Mouse (Mus musculus) kidney, postnatal 36 days (tissue): ENCODE measurements around the gene Atg16l2.

Experiments used
- DNase-seq, 2 experiments: peaks; one replicate each; pipeline ENCODE4 v3.0.0; 2021 to 2022; ENCODE audit warnings: mixed read lengths in 2 of 2

Gene Atg16l2

DNA sequence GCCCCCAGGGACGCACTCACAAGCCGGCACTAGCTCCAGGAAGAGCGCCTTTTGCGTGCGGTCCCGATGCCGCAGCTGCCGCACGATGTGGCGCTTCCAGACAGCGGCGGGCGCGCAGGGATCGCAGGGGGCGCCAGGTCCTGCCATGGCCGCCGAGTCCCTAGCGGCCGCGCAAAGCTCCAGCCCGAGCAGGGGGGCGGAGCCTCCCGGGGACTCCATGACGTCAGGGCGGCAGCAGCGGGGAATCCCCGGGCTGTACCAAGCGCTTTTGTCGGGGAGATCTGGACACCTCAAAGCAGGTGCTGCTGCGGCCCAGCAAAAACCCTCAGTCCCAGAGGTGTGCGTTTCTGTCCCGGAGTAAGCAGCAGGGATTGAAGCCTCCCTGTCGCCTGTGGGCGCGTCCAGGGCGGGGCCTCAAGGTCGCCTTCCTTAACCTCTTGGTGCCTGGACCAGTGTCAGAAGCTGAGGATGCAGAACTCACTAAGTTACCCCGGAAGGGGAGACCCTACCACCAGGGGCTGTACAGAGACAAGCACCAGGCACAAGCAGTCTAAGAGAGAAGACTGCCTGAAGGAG lies at the start of gene Atg16l2:
Atg16l2 (minus strand) TSS at position 371 of the 576 bp plus-strand sequence.
- DNase-seq = peak; percentile 92 to 96

DNA sequence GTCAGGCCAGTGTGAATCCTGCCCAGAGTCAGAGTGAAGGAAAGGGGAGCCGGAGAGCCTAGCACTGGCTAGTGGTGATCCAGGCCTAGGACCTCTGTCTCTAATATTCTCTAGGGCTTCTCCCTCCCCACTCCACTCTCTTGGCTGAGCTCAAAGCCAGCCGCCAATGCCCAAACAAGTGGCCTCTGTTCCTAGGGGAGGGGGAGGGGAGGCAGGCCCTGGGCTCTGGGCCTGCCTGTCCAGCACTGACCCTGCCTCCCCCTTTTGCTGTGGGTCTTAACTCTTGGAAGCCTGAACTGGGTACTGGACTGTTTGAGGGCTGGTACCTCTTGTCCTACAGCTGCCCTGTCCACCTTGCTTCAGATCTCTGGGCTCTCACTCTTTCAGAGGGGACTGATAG lies 47.8 kb upstream of the Atg16l2 start:
- DNase-seq = no peak

DNA sequence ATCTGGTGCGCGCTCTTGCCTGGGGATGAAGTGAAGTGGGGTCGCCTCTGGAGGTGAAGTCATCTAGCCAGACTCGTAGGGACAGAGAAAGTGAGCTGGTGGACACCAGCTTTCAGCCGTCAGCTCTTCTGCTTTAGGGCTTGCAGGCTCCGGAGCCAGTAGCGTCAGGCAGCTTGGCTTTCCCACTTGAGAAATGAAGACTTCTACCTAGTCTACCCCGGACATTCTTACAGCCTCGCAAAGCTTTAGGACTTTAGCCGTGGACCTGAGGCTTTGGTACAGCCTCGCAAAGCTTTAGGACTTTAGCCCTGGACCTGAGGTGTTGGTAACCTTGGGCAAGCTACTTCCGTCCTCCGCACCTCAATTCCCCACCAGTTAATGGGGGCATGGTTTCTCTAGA lies 46.3 kb upstream of the Atg16l2 start:
- DNase-seq = peak; percentile 50 to 54

DNA sequence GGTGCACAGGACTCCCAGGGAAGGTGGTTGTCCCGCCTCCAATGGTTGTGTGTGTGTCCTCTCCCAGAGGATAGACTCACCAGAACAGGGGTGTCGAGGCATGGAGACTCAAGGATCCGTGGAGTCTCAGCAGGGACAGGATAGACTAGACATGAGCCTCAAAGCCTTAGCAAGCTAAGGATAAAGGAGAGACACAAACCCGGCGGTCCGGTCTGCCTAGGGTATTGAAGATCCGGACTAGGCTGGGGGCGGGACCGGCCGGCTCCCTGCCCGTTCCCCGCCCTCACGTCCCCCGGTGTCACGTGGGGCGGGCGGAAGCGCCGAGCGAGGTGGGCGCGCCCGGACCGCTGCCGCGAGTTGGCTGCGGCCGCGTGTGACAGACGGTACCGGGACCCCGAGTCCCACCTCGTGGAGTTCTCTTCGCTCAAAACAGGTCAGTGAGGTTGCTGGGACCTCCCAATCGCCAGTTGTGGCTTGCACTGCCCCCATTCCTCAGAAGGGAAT lies 45.8 kb upstream of the Atg16l2 start, which contains the start of gene Arap1:
Arap1 (plus strand) TSS at position 301 of the 504 bp plus-strand sequence.
- peak; percentile 63 to 86 for DNase-seq

DNA sequence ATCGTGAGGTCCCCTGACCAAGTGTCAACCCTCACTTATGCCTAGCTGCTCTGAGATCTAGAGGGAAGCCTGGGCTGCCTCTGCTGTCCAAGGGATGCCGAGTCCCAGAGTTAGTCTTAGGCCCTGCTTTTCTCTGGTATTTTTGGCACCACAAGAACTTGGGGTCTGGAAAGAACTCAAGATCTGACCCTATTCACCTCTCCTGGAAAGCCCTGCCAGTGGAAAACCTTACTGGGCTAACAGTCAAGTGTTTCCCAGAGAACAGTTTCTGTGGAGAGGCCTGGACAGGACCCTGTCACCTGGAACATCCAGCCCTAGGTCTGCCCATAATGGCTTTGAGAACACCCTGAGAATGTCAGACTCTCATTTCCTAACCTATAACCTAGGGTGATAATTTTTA lies 44.9 kb upstream of the Atg16l2 start:
- DNase-seq = no peak

DNA sequence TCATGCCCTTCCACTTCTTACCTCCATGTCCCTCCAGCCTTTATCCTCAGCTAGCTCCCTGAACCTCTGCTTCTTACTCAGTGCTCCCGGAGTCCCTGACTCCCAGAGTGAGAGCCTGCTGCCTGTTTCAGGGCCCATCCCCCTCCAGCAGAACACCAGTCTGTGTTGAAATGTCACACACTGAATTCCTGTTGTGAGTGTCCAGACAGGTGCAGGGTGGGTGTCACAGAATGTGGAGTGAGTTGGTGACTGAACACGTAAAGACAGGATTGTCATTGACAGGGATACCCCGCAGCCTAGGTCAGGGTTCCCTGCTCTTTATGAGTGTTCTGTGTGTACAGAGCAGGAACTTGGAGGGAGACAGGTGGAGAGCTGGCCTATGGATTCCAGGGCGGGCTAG lies 42.8 kb upstream of the Atg16l2 start:
- DNase-seq = no peak

DNA sequence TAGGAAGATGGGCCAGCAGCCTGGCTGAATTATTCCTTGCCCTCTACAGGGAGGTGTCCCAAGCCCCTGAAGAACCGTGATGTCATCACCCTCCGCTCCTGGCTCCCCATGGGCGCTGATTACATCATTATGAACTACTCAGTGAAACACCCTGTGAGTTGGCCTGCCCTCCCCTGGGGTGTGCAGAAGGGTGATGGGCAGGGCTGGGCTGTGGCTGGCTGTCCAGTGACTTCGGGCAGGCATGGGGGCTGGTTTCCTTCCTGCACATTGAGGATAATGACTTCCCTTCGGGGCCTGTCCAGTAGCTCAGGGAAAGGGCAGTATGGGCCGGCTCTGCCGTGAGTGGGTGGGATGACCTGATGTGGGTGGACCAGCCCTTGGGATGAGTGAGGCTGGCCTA lies 41.1 kb upstream of the Atg16l2 start:
- no peak for DNase-seq

DNA sequence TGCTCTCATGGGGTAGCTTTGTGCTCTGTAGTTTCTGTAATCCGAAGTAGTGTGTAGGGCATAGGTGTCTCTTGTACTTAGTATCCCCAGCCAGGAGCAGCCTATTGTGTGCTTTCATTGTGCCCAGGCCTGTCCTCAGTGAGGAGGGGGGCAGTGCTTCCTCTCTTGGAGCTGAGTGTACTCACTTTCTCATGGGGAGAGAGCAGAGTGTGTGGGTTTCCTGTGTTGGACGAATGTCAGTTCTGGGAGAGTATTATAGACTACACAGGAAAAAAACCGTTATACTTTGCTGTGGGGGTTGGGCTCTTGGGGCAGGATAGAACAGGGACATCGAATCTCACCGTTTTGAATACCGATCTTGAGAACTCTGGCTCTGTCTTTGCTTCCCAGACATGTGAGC lies 39.4 kb upstream of the Atg16l2 start:
- DNase-seq = no peak

DNA sequence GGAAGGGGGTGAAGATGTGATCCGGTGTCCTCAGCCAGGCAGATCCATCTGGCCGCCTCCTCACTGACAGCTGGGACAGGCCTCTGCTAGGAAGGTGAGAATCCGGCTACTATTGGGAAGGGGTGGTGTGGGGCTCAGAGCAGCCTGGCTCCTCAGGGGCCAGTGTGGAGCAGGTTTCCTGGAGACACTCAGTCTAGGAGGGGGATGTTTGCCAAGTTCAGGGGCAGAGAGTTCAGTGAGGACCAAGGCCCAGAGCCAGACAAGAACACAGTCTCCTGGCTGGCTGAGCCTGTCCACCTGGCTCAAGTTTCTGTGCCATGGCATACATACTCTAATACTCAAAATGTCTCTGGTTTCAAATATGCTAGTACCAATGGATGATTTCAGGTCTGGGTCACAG lies 35.4 kb upstream of the Atg16l2 start:
- no peak for DNase-seq

DNA sequence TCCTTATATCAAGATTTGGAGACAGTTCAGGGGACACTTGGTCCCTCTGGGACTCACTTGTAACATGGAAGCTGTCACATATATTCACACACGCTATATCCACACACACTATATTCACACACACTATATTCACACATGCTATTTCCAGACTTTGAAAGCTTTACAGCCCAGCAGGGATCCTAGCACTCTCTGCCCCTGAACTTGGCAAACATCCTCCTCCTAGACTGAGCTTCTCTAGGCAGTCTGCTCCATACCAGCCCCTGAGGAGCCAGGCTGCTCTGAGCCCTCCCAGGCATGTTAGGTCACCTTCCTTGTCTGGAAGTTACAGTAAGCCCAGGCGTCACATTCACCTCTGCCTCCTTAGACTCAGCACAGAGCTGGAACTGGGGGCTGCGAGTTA lies 34.6 kb upstream of the Atg16l2 start:
- DNase-seq = no peak

DNA sequence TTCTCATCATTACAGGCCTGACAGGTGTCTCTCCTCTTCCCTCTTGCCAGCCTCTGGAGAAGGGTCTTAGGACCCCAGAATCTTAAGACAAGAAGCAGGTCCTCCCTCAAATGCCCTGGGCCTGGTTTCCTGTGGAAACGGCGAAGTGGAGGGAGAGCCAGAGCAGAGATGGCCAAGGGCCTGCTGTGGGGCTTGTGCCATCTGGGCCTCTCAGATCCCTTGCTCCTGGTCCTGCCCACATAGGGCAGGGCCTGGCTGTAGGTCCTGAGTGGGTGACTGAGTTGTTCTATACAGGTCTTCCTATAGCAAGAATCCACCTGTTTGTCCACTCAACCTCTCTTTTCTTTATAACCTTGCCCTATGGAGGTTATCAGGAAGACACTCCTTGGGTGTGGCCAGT lies 33.2 kb upstream of the Atg16l2 start:
- DNase-seq = no peak

DNA sequence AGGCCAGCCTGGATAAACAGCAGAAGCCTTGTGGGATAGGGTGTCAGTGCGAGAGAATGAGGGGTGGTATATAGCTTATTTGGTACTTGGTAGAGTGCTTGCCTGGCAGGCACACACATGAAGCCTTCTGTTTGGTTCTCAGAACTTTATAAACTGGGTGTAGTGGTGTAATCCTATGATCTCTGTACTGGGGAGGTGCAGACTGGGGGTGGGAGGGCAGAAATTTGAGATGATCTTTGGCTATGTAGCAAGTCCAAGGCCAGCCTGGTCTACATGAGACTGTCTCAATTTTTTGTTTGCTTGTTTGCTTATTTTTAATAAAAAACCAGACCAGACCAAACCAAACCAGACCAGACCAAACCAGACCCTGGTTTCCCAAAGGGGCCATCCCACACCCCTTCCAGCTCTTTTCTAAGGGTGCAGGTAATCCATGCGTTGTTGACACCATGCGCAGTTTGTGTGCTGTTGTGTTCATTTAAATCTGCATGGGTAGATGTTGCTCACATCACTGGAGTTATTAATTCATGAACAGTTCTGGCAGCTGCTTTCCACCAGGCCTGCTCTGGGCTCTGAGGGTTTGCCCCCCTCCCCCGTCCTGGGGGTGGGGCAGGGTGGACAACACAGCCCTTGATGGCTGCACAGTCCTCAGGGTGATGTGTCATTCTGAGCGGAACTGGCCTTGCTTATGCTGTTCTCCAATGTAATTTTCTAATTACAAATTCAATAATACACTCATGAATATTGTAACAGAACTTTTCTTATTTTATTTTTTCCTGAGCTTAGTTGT lies 30.2 kb upstream of the Atg16l2 start:
- DNase-seq = no peak

DNA sequence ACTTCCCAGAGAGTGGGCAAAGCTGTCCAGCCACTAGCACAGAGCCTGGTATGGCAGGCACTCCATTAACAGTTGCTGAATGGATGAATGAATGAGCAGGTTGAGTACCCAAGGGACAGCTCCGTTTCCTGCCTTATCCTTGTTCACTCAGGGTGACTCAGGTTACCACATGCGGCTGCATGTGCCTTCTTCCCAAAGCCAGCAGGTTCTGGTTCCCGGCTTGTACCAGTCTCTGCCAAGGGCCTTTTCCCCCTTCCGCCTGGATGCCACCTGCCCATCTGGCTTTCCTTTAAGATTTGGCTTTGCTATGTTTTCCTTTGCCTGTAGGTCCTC lies 28.8 kb upstream of the Atg16l2 start:
- no peak for DNase-seq

DNA sequence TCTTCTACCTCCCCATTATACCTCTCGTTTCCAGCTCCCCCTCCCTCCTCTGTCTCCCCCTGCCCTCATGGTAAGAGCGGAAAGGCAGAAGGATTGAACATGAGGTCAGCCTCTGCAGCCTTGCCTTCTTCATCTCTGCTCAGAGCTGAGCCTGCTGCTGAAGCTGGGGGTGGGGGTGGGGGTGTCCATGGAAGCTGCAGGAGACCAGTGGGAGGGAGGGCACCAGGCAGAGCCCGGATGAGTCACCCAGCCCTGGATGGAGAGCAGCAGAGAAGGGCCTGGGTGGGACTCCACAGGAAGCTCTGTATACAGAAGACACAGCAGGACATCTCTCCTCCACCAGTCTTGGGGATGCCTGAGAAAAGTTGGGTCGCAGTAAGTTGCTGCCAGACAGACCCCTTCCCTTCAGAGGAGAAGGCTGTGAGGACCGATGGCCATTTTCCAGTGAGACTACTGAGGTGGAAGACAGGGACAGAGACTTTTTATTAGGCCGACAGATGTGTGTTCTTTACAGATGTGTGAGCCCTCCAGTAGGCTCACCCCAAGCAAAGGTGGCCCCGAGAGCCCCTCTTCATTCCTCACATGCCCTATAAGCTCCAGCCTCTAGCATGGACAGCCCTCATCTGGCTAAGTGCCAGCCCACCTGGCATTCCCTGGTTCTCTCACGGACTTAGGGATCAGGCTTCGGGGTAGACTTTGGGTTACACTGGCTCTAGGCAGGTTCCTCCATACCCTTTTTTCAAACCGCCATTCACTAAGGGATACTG lies 28.2 kb upstream of the Atg16l2 start:
- DNase-seq = no peak

DNA sequence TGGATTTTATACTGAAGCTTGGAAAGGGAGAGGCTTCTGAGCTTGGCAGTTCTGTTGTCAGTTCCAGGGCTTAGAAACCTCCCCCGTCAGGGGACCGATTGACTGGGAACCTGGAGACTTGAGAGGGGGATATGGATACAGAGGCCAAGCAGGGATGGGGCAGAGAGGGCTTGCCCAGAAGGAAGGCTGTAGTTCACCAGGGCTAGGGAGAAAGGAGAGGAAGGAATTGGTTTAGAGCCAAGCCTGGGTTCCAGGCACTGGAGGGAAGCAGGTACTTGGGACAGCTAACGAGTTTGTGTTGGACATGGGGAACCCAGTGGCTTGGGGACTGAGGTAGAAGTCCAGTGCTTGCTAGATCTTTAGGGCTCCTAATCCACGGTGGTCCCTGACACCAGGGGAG lies 27.6 kb upstream of the Atg16l2 start:
- DNase-seq = no peak

DNA sequence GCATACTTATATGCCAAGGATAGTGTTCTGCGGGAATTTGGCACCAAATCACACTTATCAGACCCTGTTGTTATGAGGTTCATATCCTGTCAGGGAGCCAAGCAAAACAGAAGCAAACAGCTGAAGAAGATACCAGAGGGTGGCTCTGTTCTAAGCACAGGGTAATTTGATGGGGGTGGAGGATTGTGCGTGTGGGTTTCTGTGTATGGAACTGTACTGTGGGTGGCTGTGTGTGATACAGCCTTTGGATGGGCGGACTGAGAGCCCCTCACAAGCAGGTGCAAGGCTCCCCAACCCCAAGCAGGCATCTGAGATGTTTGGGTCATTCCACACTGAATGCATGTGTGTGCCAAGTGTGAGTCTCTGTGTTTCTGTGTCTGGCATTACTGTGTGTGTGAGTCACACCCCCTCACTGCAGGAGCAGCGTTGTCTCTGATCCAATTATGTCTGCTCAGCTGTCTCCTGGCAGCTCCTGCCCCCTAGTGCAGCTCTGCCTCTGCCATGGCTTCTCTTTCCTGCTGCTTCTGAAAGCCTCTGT lies 26.6 kb upstream of the Atg16l2 start:
- DNase-seq = no peak

DNA sequence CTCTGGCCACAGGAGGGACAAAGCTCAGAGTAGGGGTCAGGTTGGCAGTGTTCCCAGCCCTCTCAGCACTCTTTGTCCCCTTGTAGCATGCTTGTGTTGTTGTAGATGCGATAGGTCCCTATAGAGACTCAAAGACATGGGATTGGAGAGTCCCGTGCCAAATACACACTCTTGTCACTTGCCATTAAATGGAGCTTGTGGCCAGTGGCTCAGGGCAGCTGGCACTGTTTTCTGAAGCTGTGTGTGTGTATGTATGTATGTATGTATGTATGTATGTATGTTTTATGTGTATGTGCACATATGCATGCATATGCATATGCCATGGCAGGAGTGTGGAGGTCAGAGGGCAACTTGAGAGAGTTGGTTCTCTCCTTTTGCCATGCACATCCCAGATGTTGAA lies 25.7 kb upstream of the Atg16l2 start:
- DNase-seq = no peak

DNA sequence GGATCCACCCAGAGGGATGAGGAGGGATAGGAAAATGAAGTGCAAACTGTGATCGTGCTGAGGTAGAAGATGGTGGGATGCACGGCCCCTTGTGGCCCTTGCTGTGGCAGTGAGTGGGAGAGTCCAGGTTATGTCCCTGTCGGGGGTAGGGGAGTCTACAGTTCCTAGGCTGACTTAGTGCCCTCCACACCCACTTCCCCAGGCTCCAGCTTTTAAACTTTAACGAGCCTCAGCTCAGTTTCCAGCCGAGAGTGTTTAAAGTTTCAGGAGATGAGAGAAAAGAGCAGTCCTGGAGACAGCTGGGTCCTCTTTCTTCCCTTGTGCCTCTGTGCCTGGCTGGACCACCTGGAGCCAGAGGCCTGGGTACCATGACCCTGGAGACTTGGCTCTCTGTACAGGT lies 25.2 kb upstream of the Atg16l2 start:
- DNase-seq = peak in 1 of 2 experiments; percentile 59

DNA sequence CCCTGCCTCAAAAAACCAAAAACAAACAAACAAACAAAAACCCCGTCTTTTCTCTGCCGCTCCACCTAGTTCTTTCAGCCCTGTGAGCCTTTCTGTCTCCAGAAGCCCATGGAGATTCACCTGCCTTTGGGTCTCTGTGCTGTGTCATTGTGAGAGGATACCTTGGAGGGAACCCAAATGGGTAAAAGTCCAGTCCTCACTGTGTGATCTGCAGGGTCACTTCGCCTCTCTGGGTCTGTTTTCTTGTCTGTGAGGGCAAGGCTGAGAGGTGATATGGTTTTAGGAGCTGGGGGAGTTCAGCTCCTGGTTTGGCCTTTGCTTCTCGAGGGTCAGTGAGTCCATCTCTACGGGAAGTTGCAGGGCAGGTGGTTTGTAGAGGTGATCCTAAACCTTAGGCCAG lies 24.0 kb upstream of the Atg16l2 start:
- peak; percentile 62 to 84 for DNase-seq

DNA sequence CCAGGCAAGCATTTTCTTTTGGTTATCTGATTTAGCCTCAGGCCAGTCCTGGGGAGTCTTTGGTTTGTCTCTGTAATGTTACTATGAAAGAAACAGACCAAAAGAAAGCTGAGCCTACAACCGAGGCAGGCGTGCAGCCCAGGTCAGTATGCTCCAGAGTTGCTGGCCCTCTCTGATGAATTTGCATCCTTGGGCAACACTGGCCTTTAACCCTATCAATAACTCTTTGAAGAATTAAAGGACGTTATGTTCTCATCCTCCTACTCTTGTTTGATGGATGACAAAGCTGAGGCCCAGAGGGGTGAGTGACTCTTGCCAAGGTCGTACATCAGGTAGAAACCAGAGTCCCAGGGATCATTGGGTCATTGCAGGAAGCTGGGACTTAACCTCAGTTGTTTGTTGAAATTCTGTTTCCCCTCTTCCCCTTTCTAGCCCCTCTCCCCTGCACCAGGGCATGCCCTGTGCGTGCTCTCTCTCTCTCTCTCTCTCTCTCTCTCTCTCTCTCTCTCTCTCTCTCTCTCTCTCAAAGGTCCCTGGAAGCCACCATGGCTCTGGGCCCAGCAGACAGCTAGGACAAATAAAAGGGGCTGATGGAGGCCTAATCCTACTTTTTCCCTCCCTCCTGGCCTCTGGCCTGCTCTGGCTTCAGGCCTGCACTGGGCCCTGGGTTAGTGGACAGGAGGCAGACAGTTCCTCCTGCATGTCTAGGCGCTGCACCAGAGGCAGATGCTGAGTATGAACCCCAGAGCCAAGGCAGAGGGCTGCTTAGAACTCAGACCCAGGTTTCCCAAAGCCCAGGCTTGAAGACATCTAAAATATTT lies 22.3 kb upstream of the Atg16l2 start:
- DNase-seq = no peak

DNA sequence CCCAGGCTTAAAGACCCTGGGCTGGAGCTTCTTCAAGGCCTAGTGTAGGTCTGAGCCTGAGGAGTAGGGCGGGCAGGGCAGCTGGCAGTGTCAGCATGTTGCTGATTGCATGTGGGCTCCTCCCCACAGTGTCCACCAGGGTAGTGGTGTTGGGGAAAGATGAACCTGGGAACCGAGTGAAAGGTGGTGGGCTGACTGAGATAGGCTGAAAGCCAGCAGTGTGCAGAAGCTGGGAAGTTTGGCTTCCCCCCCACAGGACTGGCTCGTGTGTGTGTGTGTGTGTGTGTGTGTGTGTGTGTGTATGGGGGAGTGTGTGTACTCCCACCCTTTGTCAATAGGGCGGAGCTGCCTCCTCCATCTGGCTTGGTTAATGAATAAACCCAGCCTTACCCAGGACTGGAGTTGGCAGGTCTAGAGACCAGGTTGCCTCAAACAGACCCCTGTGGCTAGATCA lies 21.1 kb upstream of the Atg16l2 start:
- DNase-seq = peak; percentile 67 to 75

DNA sequence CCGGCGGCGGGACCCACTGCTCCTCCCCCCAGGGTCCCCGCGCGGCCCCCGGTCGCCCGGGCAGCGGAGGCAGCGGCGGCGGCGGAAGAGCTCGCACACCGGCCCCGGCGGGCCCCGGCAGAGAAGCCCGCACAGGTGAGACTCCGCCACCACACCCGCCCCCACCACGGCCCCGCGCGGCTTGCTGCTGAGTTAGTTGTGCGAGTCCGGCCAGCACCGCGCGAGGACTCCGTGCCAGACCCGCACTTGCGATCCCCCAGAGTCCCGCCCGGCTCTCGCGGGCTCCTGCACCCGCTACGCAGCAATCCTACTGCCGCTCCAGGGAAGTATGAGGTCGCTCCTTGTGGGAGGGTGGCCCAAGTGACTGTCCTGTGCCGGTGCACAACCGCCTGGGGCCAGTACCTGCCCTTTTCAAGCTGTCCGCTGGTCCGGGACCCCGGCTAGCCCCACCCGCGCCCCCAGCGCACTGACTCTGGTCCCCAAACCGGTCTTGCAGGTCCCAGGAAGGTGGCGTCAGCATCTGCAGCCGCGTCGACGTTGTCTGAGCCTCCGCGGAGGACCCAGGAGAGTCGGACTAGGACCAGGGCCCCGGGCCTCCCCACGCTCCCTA lies 19.3 kb upstream of the Atg16l2 start:
- peak; percentile 56 to 70 for DNase-seq
